Mouse (Mus musculus) ES-Bruce4 (cell line): ENCODE data around the gene Oxsr1.

ENCODE experiments used
- CTCF ChIP-seq: IDR thresholded peaks from one replicate; pipeline ENCODE4 v1.8.1; 2011; ENCODE audit warnings: low read depth, low read length
- EP300 ChIP-seq: IDR thresholded peaks from 2 replicates; pipeline ENCODE4 v1.6.1; 2011; ENCODE audit warnings: low read depth, low read length; ENCODE audit not compliant: insufficient read depth
- POLR2A ChIP-seq: IDR thresholded peaks from one replicate; pipeline ENCODE4 v1.8.1; 2011; ENCODE audit warnings: low read length; ENCODE audit not compliant: insufficient read depth

DNA sequence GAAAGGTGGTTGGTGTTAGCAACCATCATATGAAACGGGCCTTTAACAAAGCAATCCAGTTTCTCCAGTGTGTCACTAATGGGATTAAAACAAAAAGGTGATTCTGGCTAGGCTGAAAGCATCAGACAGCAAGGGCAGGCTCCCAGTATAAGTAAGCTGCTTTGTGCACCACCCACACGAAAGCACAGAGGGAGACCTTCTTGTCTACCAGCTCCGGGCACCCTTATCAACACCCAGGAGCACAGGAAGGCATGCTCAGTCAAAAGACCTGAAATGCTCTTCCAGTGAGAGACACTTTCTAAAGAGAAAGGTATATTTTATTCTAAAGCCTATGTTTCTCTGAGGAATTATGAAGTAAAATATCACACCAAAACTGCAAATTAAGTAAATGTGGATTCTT lies 31.4 kb downstream of the Oxsr1 start:
- TF ChIP-seq CTCF: no peak
- TF ChIP-seq POLR2A: no peak
- no peak for TF ChIP-seq EP300
